Mouse (Mus musculus): ENCODE measurements at regions not wholly inside any gene's neighbourhood (a gene's known extent, or its start where the extent isn't known, plus 50 kb on each side); places are given as distances from the start of the nearest gene placed in this dataset.

DNA sequence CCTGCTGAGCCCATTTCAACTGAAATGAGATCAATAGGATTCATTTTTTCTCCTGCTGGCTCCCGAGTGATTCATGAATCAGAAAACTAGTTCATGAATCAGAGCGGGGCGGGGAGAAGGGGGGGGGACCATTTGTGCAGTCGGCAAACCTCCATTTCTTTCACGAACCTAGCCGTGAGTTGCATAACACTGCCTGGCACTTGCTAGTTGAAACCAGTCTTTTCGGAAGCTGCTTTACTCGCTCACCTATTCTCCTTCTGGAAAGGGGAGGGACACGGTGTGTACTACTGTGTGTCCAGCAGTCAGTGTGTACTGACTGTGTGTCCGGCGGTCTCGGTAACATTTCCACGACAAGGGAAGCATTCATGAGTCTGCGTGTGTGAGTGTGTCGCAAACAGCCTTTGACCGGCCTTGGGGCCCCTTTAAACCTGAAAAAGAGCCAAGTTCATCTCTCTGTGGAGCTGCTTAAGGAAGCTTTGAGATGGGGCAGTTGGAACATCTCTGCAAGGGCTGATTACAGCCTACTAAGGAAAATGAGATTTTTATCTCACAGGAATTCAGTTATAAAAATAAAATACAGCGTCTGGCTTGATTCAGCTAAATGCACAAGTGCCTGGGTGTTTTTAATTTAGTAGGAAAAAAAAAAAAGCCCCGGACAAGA, 71.9 kb upstream of the Irf2bp2 start:
- TF ChIP-seq ZNF384 (IDR thresholded peaks at IDR 0.05; ENCODE audit: low read depth, low read length) (no peak), NELFE (IDR thresholded peaks at IDR 0.05; ENCODE audit: low read depth, low read length) (no peak)
